Mouse (Mus musculus) midbrain, embryonic 15.5 days (tissue): ENCODE measurements at regions not wholly inside any gene's neighbourhood (a gene's known extent, or its start where the extent isn't known, plus 50 kb on each side); places are given as distances from the start of the nearest gene placed in this dataset.

ENCODE experiments used
- ATAC-seq: fragments of 200-750 bp; cut with Nextera tagmentation; replicated peaks from 2 replicates; pipeline ENCODE4 v1.8.0; 2017; ENCODE audit warnings: moderate TSS enrichment
- H3K27ac ChIP-seq: fragments of 300-500 bp; sonication (generic); 2 replicates; pipeline ENCODE4 v1.5.1; 2015; ENCODE audit warnings: mild to moderate bottlenecking, inconsistent platforms
- H3K27me3 ChIP-seq: fragments of 300-500 bp; sonication (generic); replicated peaks from 2 replicates; pipeline ENCODE4 v1.6.1; 2015; ENCODE audit warnings: inconsistent platforms
- H3K36me3 ChIP-seq: fragments of 300-500 bp; sonication (generic); replicated peaks from 2 replicates; pipeline ENCODE4 v1.6.1; 2015; ENCODE audit warnings: inconsistent platforms
- H3K4me1 ChIP-seq: fragments of 300-500 bp; sonication (generic); 2 replicates; pipeline ENCODE4 v1.6.1; 2015; ENCODE audit warnings: inconsistent platforms
- H3K4me2 ChIP-seq: fragments of 300-500 bp; sonication (generic); 2 replicates; pipeline ENCODE4 v1.6.1; 2015; ENCODE audit warnings: inconsistent platforms, mild to moderate bottlenecking, moderate library complexity
- H3K4me3 ChIP-seq: fragments of 300-500 bp; sonication (generic); 2 replicates; pipeline ENCODE4 v1.5.1; 2015; ENCODE audit warnings: mild to moderate bottlenecking, inconsistent platforms
- H3K9ac ChIP-seq: fragments of 300-500 bp; sonication (generic); 2 replicates; pipeline ENCODE4 v1.6.1; 2015; ENCODE audit warnings: mild to moderate bottlenecking, inconsistent platforms
- H3K9me3 ChIP-seq: fragments of 300-500 bp; sonication (generic); 2 replicates; pipeline ENCODE4 v1.6.1; 2016; ENCODE audit warnings: inconsistent platforms
- WGBS: fragments of 180-500 bp; shearing (Covaris S2); methylation state at CpG from one replicate; pipeline ENCODE4 v1.1.7; 2015; ENCODE audit warnings: mixed read lengths; 5-methylcytosine and 5-hydroxymethylcytosine counted together

GRCm38 (mm10) chr2:180854349-180855004, 66.3 kb downstream of the Ythdf1 start:
- Histone ChIP-seq H3K27me3 (no peaks in the 10 kb centered on the region), H3K36me3 (no peaks in the 10 kb centered on the region), H3K9me3 (no peaks in the 10 kb centered on the region), H3K4me3 (peak overlapping the region; percentile 11; the same call in 1 of the 2 replicates), H3K9ac (peak overlapping the region; percentile 19; the same call in 1 of the 2 replicates), H3K27ac (peak overlapping the region; percentile 83), H3K4me1 (peaks cover 28% of the 10 kb centered on the region), H3K4me2 (peak overlapping the region; percentile 46)
- WGBS: 2% methylated on average over 8 of the region's 8 CpGs
- peak; percentile 65 for ATAC-seq

GRCm38 (mm10) chr2:180847497-180847896, 70.8 kb upstream of the Bhlhe23 start:
- Histone ChIP-seq H3K4me3 (no peak overlapping the region), H3K36me3 (no peaks in the 10 kb centered on the region), H3K4me2 (no peak overlapping the region), H3K9me3 (no peaks in the 10 kb centered on the region), H3K4me1 (0 out of 2 replicates have a peak, but pooled peaks cover 5% of the 10 kb centered on the region), H3K27ac (no peak overlapping the region), H3K9ac (no peak overlapping the region), H3K27me3 (no peaks in the 10 kb centered on the region)
- 64% methylated on average over 8 of the region's 8 CpGs for WGBS
- ATAC-seq: no peak

GRCm38 (mm10) chr2:180845011-180845410, 68.3 kb upstream of the Bhlhe23 start:
- Histone ChIP-seq H3K9me3 (no peaks in the 10 kb centered on the region), H3K4me1 (0 out of 2 replicates have a peak, but pooled peaks cover 5% of the 10 kb centered on the region), H3K4me2 (no peak overlapping the region), H3K9ac (no peak overlapping the region), H3K4me3 (no peak overlapping the region), H3K27ac (no peak overlapping the region), H3K27me3 (no peaks in the 10 kb centered on the region), H3K36me3 (no peaks in the 10 kb centered on the region)
- ATAC-seq: no peak
- 41% methylated on average over 5 of the region's 5 CpGs for WGBS

- no peaks in the 10 kb centered on the region for H3K36me3 ChIP-seq
- H3K27me3 ChIP-seq: no peaks in the 10 kb centered on the region
- no peak overlapping the region for H3K9ac ChIP-seq
- H3K4me1 ChIP-seq: 0 out of 2 replicates have a peak, but pooled peaks cover 5% of the 10 kb centered on the region
- H3K27ac ChIP-seq: no peak overlapping the region
- H3K4me2 ChIP-seq: no peak overlapping the region
- no peak overlapping the region for H3K4me3 ChIP-seq
- no peaks in the 10 kb centered on the region for H3K9me3 ChIP-seq
- no peak for ATAC-seq
- WGBS: 74% methylated on average over 2 of the region's 2 CpGs
These were observed 67.0 kb upstream of the Bhlhe23 start for GRCm38 (mm10) chr2:180843669-180844068.

- Histone ChIP-seq H3K27me3 (no peaks in the 10 kb centered on the region), H3K4me3 (no peak overlapping the region), H3K9me3 (no peaks in the 10 kb centered on the region), H3K4me2 (no peak overlapping the region), H3K4me1 (peaks cover 4% of the 10 kb centered on the region; the same call in 1 of the 2 replicates), H3K27ac (no peak overlapping the region), H3K9ac (no peak overlapping the region), H3K36me3 (no peaks in the 10 kb centered on the region)
- 89% methylated on average over 4 of the region's 4 CpGs for WGBS
- ATAC-seq: no peak
These were observed 62.4 kb upstream of the Bhlhe23 start for GRCm38 (mm10) chr2:180839126-180839525.

- H3K9ac ChIP-seq: no peak overlapping the region
- no peaks in the 10 kb centered on the region for H3K36me3 ChIP-seq
- no peaks in the 10 kb centered on the region for H3K27me3 ChIP-seq
- H3K27ac ChIP-seq: no peak overlapping the region
- WGBS: 74% methylated on average over 3 of the region's 3 CpGs
- H3K4me2 ChIP-seq: no peak overlapping the region
- peaks cover 4% of the 10 kb centered on the region; the same call in 1 of the 2 replicates for H3K4me1 ChIP-seq
- no peak overlapping the region for H3K4me3 ChIP-seq
- ATAC-seq: no peak
- no peaks in the 10 kb centered on the region for H3K9me3 ChIP-seq
These were observed 61.3 kb upstream of the Bhlhe23 start for GRCm38 (mm10) chr2:180837996-180838395.

- WGBS: 72% methylated on average over 9 of the region's 9 CpGs
- no peak overlapping the region for H3K27ac ChIP-seq
- ATAC-seq: no peak
- no peaks in the 10 kb centered on the region for H3K9me3 ChIP-seq
- H3K4me3 ChIP-seq: no peak overlapping the region
- no peaks in the 10 kb centered on the region for H3K36me3 ChIP-seq
- peaks cover 4% of the 10 kb centered on the region; the same call in 1 of the 2 replicates for H3K4me1 ChIP-seq
- no peaks in the 10 kb centered on the region for H3K27me3 ChIP-seq
- no peak overlapping the region for H3K9ac ChIP-seq
- H3K4me2 ChIP-seq: no peak overlapping the region
These were observed 60.7 kb upstream of the Bhlhe23 start for GRCm38 (mm10) chr2:180837318-180837920.

- Histone ChIP-seq H3K36me3 (no peaks in the 10 kb centered on the region), H3K4me3 (no peak overlapping the region)
These were observed 59.4 kb upstream of the Bhlhe23 start for GRCm38 (mm10) chr2:180835936-180836602.

GRCm38 (mm10) chr2:180832711-180833110, 56.0 kb upstream of the Bhlhe23 start:
- no peaks in the 10 kb centered on the region for H3K36me3 ChIP-seq
- H3K9ac ChIP-seq: no peak overlapping the region
- no peak for ATAC-seq
- no peak overlapping the region for H3K4me3 ChIP-seq
- no peaks in the 10 kb centered on the region for H3K27me3 ChIP-seq
- WGBS: 78% methylated on average over 7 of the region's 7 CpGs
- no peak overlapping the region for H3K4me2 ChIP-seq
- H3K27ac ChIP-seq: no peak overlapping the region
- H3K9me3 ChIP-seq: no peaks in the 10 kb centered on the region
- H3K4me1 ChIP-seq: peaks cover 4% of the 10 kb centered on the region; the same call in 1 of the 2 replicates

More at GRCm38 (mm10) chr2:180835936-180836602, 59.4 kb upstream of the Bhlhe23 start:
- Histone ChIP-seq H3K9ac (no peak overlapping the region), H3K4me1 (peaks cover 4% of the 10 kb centered on the region; the same call in 1 of the 2 replicates), H3K4me2 (no peak overlapping the region), H3K9me3 (no peaks in the 10 kb centered on the region), H3K27ac (no peak overlapping the region), H3K27me3 (no peaks in the 10 kb centered on the region)
- no peak for ATAC-seq
- WGBS: 81% methylated on average over 6 of the region's 6 CpGs

- ATAC-seq: no peak
These were observed 53.9 kb upstream of the Bhlhe23 start for GRCm38 (mm10) chr2:180830607-180831006.

GRCm38 (mm10) chr2:180828086-180828485, 51.4 kb upstream of the Bhlhe23 start:
- 68% methylated on average over 2 of the region's 2 CpGs for WGBS
- H3K4me3 ChIP-seq: no peak overlapping the region
- H3K36me3 ChIP-seq: no peaks in the 10 kb centered on the region
- peaks cover 14% of the 10 kb centered on the region for H3K4me1 ChIP-seq
- H3K4me2 ChIP-seq: no peak overlapping the region
- no peaks in the 10 kb centered on the region for H3K27me3 ChIP-seq
- no peaks in the 10 kb centered on the region for H3K9me3 ChIP-seq
- no peak overlapping the region for H3K9ac ChIP-seq
- no peak for ATAC-seq
- H3K27ac ChIP-seq: no peak overlapping the region

More at GRCm38 (mm10) chr2:180830607-180831006, 53.9 kb upstream of the Bhlhe23 start:
- Histone ChIP-seq H3K4me1 (peaks cover 6% of the 10 kb centered on the region), H3K27ac (no peak overlapping the region), H3K4me2 (no peak overlapping the region), H3K27me3 (no peaks in the 10 kb centered on the region), H3K9me3 (no peaks in the 10 kb centered on the region), H3K4me3 (no peak overlapping the region), H3K36me3 (no peaks in the 10 kb centered on the region), H3K9ac (no peak overlapping the region)
- 92% methylated on average over 2 of the region's 2 CpGs for WGBS

- H3K4me3 ChIP-seq: no peak overlapping the region
- WGBS: 87% methylated on average over 1 of the region's 1 CpGs
These were observed 50.0 kb upstream of the Bhlhe23 start for GRCm38 (mm10) chr2:180826742-180827141.

More at GRCm38 (mm10) chr2:180826742-180827141, 50.0 kb upstream of the Bhlhe23 start:
- H3K36me3 ChIP-seq: no peaks in the 10 kb centered on the region
- H3K27ac ChIP-seq: no peak overlapping the region
- no peak overlapping the region for H3K4me2 ChIP-seq
- ATAC-seq: no peak
- H3K27me3 ChIP-seq: no peaks in the 10 kb centered on the region
- H3K4me1 ChIP-seq: peaks cover 14% of the 10 kb centered on the region
- H3K9me3 ChIP-seq: no peaks in the 10 kb centered on the region
- H3K9ac ChIP-seq: no peak overlapping the region
